Mouse (Mus musculus): ENCODE measurements around the gene Atp13a1. TPM values are rescaled to one million over a fixed set of nuclear protein-coding genes. Genes with fewer than 3 reads are reported as not detected.

The Atp13a1 gene
- polyA plus RNA-seq (2012; rRNA removed), result 19.6 and 24.5 TPM in 2 replicates
- polyA plus RNA-seq (2014; fragmentation: Nextera tagmentation; extraction: Ambion mirVana), result 14.1 and 15.6 TPM in 2 replicates

DNA sequence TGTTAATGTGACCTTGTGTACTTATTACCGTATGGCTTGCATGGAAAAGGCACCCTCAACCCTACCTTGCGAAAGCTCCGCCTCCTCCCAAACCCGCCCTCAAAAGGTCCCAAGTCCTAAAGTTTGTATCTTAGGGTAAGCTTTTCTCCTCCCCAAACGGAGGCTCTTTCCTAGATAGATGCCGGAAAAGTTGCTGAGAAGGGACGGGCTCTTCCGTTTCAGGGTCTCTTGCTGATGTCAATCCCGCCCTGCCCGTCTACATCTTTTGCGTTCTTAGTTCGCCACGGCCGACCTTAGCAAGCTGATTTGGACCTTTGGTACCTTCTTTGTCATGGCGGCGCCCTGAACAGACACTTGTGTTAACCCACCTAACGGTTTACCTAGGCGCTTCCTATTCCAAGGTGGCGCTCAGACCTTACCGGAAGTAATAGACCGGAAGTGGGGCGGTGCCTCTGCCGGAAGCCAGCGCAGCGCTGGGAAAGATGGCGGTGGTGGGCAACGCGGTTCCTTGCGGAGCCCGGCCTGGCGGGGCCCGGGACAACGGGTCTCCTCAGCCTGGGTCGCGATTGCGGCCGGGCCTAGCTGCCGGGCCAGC lies at the start of gene Atp13a1, which contains the start of gene Zfp866:
TSS of gene Atp13a1 (plus strand) at position 391 of the 595 bp plus-strand sequence.
TSS of gene Zfp866 (minus strand) at position 406 of the 595 bp plus-strand sequence.
- peak within 1 kb of the TSS; percentile 96 for H3K27ac ChIP-seq
- H3K4me2 ChIP-seq (ENCODE audit: low read depth), result peak within 1 kb of the TSS; percentile 84
- 0 out of 2 replicates have a peak, but pooled peaks have one; percentile 5 for TF ChIP-seq CTCF (IDR thresholded peaks at IDR 0.05; ENCODE audit: low read depth)
- no peak for TF ChIP-seq EP300 (IDR thresholded peaks at IDR 0.05; ENCODE audit: low read depth)
- ATAC-seq (ENCODE audit: insufficient read depth) (peak; percentile 94), DNase-seq (ENCODE audit: low read depth in 3 of 3, low spot score in 3 of 3) (peak; percentile 79 to 85 (median 82))
- no peaks in the 10 kb centered on the region for H3K27me3 ChIP-seq (ENCODE audit: control insufficient read depth, insufficient read depth, low read length)
- H3K9ac ChIP-seq (replicated peaks), result peak within 1 kb of the TSS; percentile 89
- peaks cover 22% of the 10 kb centered on the region for H3K36me3 ChIP-seq (replicated peaks; ENCODE audit: control insufficient read depth, insufficient read depth, low read depth)
- under 1% methylated on average over 38 of the region's 38 CpGs for WGBS (ENCODE audit: insufficient replicate concordance)
- peaks cover 16 to 21% of the 10 kb centered on the region in 2 experiments for H3K4me1 ChIP-seq (replicated peaks; ENCODE audit: control insufficient read depth in 2 of 2, insufficient read depth in 2 of 2, low read length in 1 of 2)
- H3K9me3 ChIP-seq (ENCODE audit: control insufficient read depth, low read length), result no peaks in the 10 kb centered on the region
- H3K4me3 ChIP-seq (ENCODE audit: insufficient read depth in 1 of 2, low read depth in 2 of 2, low read length in 2 of 2), result peak within 1 kb of the TSS; percentile 93 to 98

DNA sequence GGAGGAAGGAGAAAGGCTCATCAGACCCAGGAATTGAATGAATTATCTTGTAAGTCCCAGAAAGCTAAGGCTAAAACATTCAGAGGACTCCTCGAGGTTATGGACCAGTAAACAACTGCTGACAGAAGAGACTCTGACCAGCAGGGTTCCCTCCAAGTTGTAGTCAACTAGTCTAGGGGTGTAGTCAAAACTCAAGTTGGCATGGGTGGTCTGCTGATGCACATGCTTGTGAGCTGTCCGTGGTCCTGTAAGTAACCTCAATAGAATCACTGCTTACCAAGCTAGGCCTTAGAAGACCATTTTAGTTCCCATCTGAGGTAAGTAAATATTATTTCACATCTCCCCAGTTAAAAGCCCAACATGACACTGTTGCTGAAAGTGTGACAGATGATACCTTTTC lies 49.7 kb upstream of the Atp13a1 start:
- no peaks in the 10 kb centered on the region for H3K4me1 ChIP-seq (replicated peaks; ENCODE audit: control insufficient read depth in 2 of 2, insufficient read depth in 2 of 2, low read length in 1 of 2)
- no peak overlapping the region for H3K9ac ChIP-seq (replicated peaks)
- no peak overlapping the region for H3K27ac ChIP-seq
- ATAC-seq (ENCODE audit: insufficient read depth), result no peak
- TF ChIP-seq CTCF (IDR thresholded peaks at IDR 0.05; ENCODE audit: low read depth) (no peak), EP300 (IDR thresholded peaks at IDR 0.05; ENCODE audit: low read depth) (no peak)
- WGBS (ENCODE audit: insufficient replicate concordance), result 54% methylated on average over 2 of the region's 2 CpGs
- no peak overlapping the region for H3K4me3 ChIP-seq (ENCODE audit: insufficient read depth in 1 of 2, low read depth in 2 of 2, low read length in 2 of 2)
- H3K27me3 ChIP-seq (ENCODE audit: control insufficient read depth, insufficient read depth, low read length), result no peaks in the 10 kb centered on the region
- no peak for DNase-seq (ENCODE audit: low read depth in 3 of 3, low spot score in 3 of 3)
- no peaks in the 10 kb centered on the region for H3K9me3 ChIP-seq (ENCODE audit: control insufficient read depth, low read length)
- H3K4me2 ChIP-seq (ENCODE audit: low read depth), result no peak overlapping the region
- H3K36me3 ChIP-seq (replicated peaks; ENCODE audit: control insufficient read depth, insufficient read depth, low read depth), result 0 out of 2 replicates have a peak, but pooled peaks cover 2% of the 10 kb centered on the region

GRCm38 (mm10) chr8:69749544-69750454 lies 41.2 kb upstream of the Atp13a1 start, which contains the start of gene Zfp963:
Gene Zfp963, minus strand, starts transcription at chr8:69749970.
- 4% methylated on average over 48 of the region's 48 CpGs for WGBS (ENCODE audit: insufficient replicate concordance)
- Histone ChIP-seq H3K4me1 (replicated peaks; ENCODE audit: control insufficient read depth in 2 of 2, insufficient read depth in 2 of 2, low read length in 1 of 2) (peaks cover 28 to 38% of the 10 kb centered on the region in 2 experiments), H3K36me3 (replicated peaks; ENCODE audit: control insufficient read depth, insufficient read depth, low read depth) (no peaks in the 10 kb centered on the region)

GRCm38 (mm10) chr8:69752437-69752836 lies 38.5 kb upstream of the Atp13a1 start:
- no peak overlapping the region for H3K9ac ChIP-seq (replicated peaks)
- ATAC-seq (ENCODE audit: insufficient read depth) (no peak), DNase-seq (ENCODE audit: low read depth in 3 of 3, low spot score in 3 of 3) (peak in 1 of 3 experiments; percentile 27)
- no peaks in the 10 kb centered on the region for H3K27me3 ChIP-seq (ENCODE audit: control insufficient read depth, insufficient read depth, low read length)
- no peak overlapping the region for H3K4me3 ChIP-seq (ENCODE audit: insufficient read depth in 1 of 2, low read depth in 2 of 2, low read length in 2 of 2)
- H3K27ac ChIP-seq, result peak overlapping the region; percentile 47
- TF ChIP-seq CTCF (IDR thresholded peaks at IDR 0.05; ENCODE audit: low read depth), result no peak
- peak; percentile 59; the same call in 1 of the 2 replicates for TF ChIP-seq EP300 (IDR thresholded peaks at IDR 0.05; ENCODE audit: low read depth)
- peaks cover 28 to 38% of the 10 kb centered on the region in 2 experiments for H3K4me1 ChIP-seq (replicated peaks; ENCODE audit: control insufficient read depth in 2 of 2, insufficient read depth in 2 of 2, low read length in 1 of 2)
- H3K4me2 ChIP-seq (ENCODE audit: low read depth), result peak overlapping the region; percentile 31
- no peaks in the 10 kb centered on the region for H3K9me3 ChIP-seq (ENCODE audit: control insufficient read depth, low read length)
- peaks cover 4% of the 10 kb centered on the region; the same call in 1 of the 2 replicates for H3K36me3 ChIP-seq (replicated peaks; ENCODE audit: control insufficient read depth, insufficient read depth, low read depth)
- 10% methylated on average over 2 of the region's 2 CpGs for WGBS (ENCODE audit: insufficient replicate concordance)

More at GRCm38 (mm10) chr8:69749544-69750454, 41.2 kb upstream of the Atp13a1 start, which contains the start of gene Zfp963:
- DNase-seq (ENCODE audit: low read depth in 3 of 3, low spot score in 3 of 3) (peak; percentile 89 to 91 (median 91)), ATAC-seq (ENCODE audit: insufficient read depth) (peak; percentile 98)
- H3K27ac ChIP-seq, result peak within 1 kb of the TSS; percentile 92
- peak within 1 kb of the TSS; percentile 77 for H3K4me2 ChIP-seq (ENCODE audit: low read depth)
- peak; percentile 17; the same call in 1 of the 2 replicates for TF ChIP-seq CTCF (IDR thresholded peaks at IDR 0.05; ENCODE audit: low read depth)
- no peak for TF ChIP-seq EP300 (IDR thresholded peaks at IDR 0.05; ENCODE audit: low read depth)
- H3K9ac ChIP-seq (replicated peaks), result peak within 1 kb of the TSS; percentile 77
- no peaks in the 10 kb centered on the region for H3K9me3 ChIP-seq (ENCODE audit: control insufficient read depth, low read length)
- H3K27me3 ChIP-seq (ENCODE audit: control insufficient read depth, insufficient read depth, low read length), result no peaks in the 10 kb centered on the region
- H3K4me3 ChIP-seq (ENCODE audit: insufficient read depth in 1 of 2, low read depth in 2 of 2, low read length in 2 of 2), result peak within 1 kb of the TSS; percentile 70 to 79
